Mouse (Mus musculus): ENCODE measurements at regions not wholly inside any gene's neighbourhood (a gene's known extent, or its start where the extent isn't known, plus 50 kb on each side); places are given as distances from the start of the nearest gene placed in this dataset.

- WGBS = 80% methylated on average over 3 of the region's 3 CpGs
- H3K9ac ChIP-seq (replicated peaks; ENCODE audit: low read depth, low read length) = no peak overlapping the region
- H3K9me3 ChIP-seq (ENCODE audit: control insufficient read depth, low read length) = no peaks in the 10 kb centered on the region
- no peaks in the 10 kb centered on the region for H3K4me1 ChIP-seq (ENCODE audit: control insufficient read depth, insufficient read depth, low read length)
- H3K36me3 ChIP-seq (ENCODE audit: control insufficient read depth, insufficient read depth, low read length) = no peaks in the 10 kb centered on the region
- no peak overlapping the region for H3K4me2 ChIP-seq (ENCODE audit: low read depth, low read length)
- no peak overlapping the region for H3K27ac ChIP-seq (ENCODE audit: low read depth, low read length)
- H3K4me3 ChIP-seq (ENCODE audit: low read depth, low read length) = no peak overlapping the region
- no peak for ATAC-seq (ENCODE audit: low read depth)
- no peaks in the 10 kb centered on the region for H3K27me3 ChIP-seq (ENCODE audit: control insufficient read depth, insufficient read depth, low read length)
These were observed 243.1 kb upstream of the Il12b start for GRCm38 (mm10) chr11:44156490-44157345.

- H3K9ac ChIP-seq (replicated peaks; ENCODE audit: low read depth, low read length) = no peak overlapping the region
- H3K4me3 ChIP-seq (ENCODE audit: low read depth, low read length) = no peak overlapping the region
- no peaks in the 10 kb centered on the region for H3K36me3 ChIP-seq (ENCODE audit: control insufficient read depth, insufficient read depth, low read length)
- H3K27ac ChIP-seq (ENCODE audit: low read depth, low read length) = no peak overlapping the region
- H3K4me2 ChIP-seq (ENCODE audit: low read depth, low read length) = no peak overlapping the region
- WGBS = 80% methylated on average over 5 of the region's 5 CpGs
- H3K4me1 ChIP-seq (ENCODE audit: control insufficient read depth, insufficient read depth, low read length) = no peaks in the 10 kb centered on the region
- H3K27me3 ChIP-seq (ENCODE audit: control insufficient read depth, insufficient read depth, low read length) = no peaks in the 10 kb centered on the region
- no peak for ATAC-seq (ENCODE audit: low read depth)
- H3K9me3 ChIP-seq (ENCODE audit: control insufficient read depth, low read length) = no peaks in the 10 kb centered on the region
These were observed 241.6 kb upstream of the Il12b start for GRCm38 (mm10) chr11:44158236-44158635.

GRCm38 (mm10) chr11:44161734-44162418 lies 238.0 kb upstream of the Il12b start:
- Histone ChIP-seq H3K27ac (ENCODE audit: low read depth, low read length) (no peak overlapping the region), H3K36me3 (ENCODE audit: control insufficient read depth, insufficient read depth, low read length) (no peaks in the 10 kb centered on the region), H3K9me3 (ENCODE audit: control insufficient read depth, low read length) (no peaks in the 10 kb centered on the region), H3K9ac (replicated peaks; ENCODE audit: low read depth, low read length) (no peak overlapping the region), H3K27me3 (ENCODE audit: control insufficient read depth, insufficient read depth, low read length) (no peaks in the 10 kb centered on the region), H3K4me3 (ENCODE audit: low read depth, low read length) (no peak overlapping the region), H3K4me1 (ENCODE audit: control insufficient read depth, insufficient read depth, low read length) (no peaks in the 10 kb centered on the region), H3K4me2 (ENCODE audit: low read depth, low read length) (no peak overlapping the region)
- 82% methylated on average over 7 of the region's 7 CpGs for WGBS
- no peak for ATAC-seq (ENCODE audit: low read depth)

GRCm38 (mm10) chr11:44163049-44163448 lies 236.8 kb upstream of the Il12b start:
- Histone ChIP-seq H3K4me2 (ENCODE audit: low read depth, low read length) (no peak overlapping the region), H3K27ac (ENCODE audit: low read depth, low read length) (no peak overlapping the region), H3K4me3 (ENCODE audit: low read depth, low read length) (no peak overlapping the region), H3K9me3 (ENCODE audit: control insufficient read depth, low read length) (no peaks in the 10 kb centered on the region), H3K36me3 (ENCODE audit: control insufficient read depth, insufficient read depth, low read length) (no peaks in the 10 kb centered on the region), H3K9ac (replicated peaks; ENCODE audit: low read depth, low read length) (no peak overlapping the region), H3K4me1 (ENCODE audit: control insufficient read depth, insufficient read depth, low read length) (no peaks in the 10 kb centered on the region), H3K27me3 (ENCODE audit: control insufficient read depth, insufficient read depth, low read length) (no peaks in the 10 kb centered on the region)
- 56% methylated on average over 4 of the region's 4 CpGs for WGBS
- ATAC-seq (ENCODE audit: low read depth) = no peak

GRCm38 (mm10) chr11:44163748-44164147 lies 236.1 kb upstream of the Il12b start:
- Histone ChIP-seq H3K9me3 (ENCODE audit: control insufficient read depth, low read length) (no peaks in the 10 kb centered on the region), H3K27ac (ENCODE audit: low read depth, low read length) (no peak overlapping the region), H3K9ac (replicated peaks; ENCODE audit: low read depth, low read length) (no peak overlapping the region), H3K27me3 (ENCODE audit: control insufficient read depth, insufficient read depth, low read length) (no peaks in the 10 kb centered on the region), H3K4me3 (ENCODE audit: low read depth, low read length) (no peak overlapping the region), H3K4me2 (ENCODE audit: low read depth, low read length) (no peak overlapping the region), H3K4me1 (ENCODE audit: control insufficient read depth, insufficient read depth, low read length) (no peaks in the 10 kb centered on the region), H3K36me3 (ENCODE audit: control insufficient read depth, insufficient read depth, low read length) (no peaks in the 10 kb centered on the region)
- ATAC-seq (ENCODE audit: low read depth) = no peak
- WGBS = 88% methylated on average over 1 of the region's 1 CpGs

GRCm38 (mm10) chr11:44164186-44164585 lies 235.7 kb upstream of the Il12b start:
- Histone ChIP-seq H3K4me2 (ENCODE audit: low read depth, low read length) (no peak overlapping the region), H3K27me3 (ENCODE audit: control insufficient read depth, insufficient read depth, low read length) (no peaks in the 10 kb centered on the region), H3K9ac (replicated peaks; ENCODE audit: low read depth, low read length) (no peak overlapping the region), H3K4me1 (ENCODE audit: control insufficient read depth, insufficient read depth, low read length) (no peaks in the 10 kb centered on the region), H3K36me3 (ENCODE audit: control insufficient read depth, insufficient read depth, low read length) (no peaks in the 10 kb centered on the region), H3K4me3 (ENCODE audit: low read depth, low read length) (no peak overlapping the region), H3K9me3 (ENCODE audit: control insufficient read depth, low read length) (no peaks in the 10 kb centered on the region), H3K27ac (ENCODE audit: low read depth, low read length) (no peak overlapping the region)
- no peak for ATAC-seq (ENCODE audit: low read depth)
- WGBS = 73% methylated on average over 2 of the region's 2 CpGs

- H3K4me2 ChIP-seq (ENCODE audit: low read depth, low read length) = no peak overlapping the region
- H3K9ac ChIP-seq (replicated peaks; ENCODE audit: low read depth, low read length) = no peak overlapping the region
- ATAC-seq (ENCODE audit: low read depth) = no peak
- H3K4me1 ChIP-seq (ENCODE audit: control insufficient read depth, insufficient read depth, low read length) = no peaks in the 10 kb centered on the region
- no peaks in the 10 kb centered on the region for H3K9me3 ChIP-seq (ENCODE audit: control insufficient read depth, low read length)
- H3K27me3 ChIP-seq (ENCODE audit: control insufficient read depth, insufficient read depth, low read length) = no peaks in the 10 kb centered on the region
- H3K36me3 ChIP-seq (ENCODE audit: control insufficient read depth, insufficient read depth, low read length) = no peaks in the 10 kb centered on the region
- H3K27ac ChIP-seq (ENCODE audit: low read depth, low read length) = no peak overlapping the region
- WGBS = 83% methylated on average over 6 of the region's 6 CpGs
- no peak overlapping the region for H3K4me3 ChIP-seq (ENCODE audit: low read depth, low read length)
These were observed 232.0 kb upstream of the Il12b start for GRCm38 (mm10) chr11:44167724-44168500.

GRCm38 (mm10) chr11:44172478-44172877 lies 227.4 kb upstream of the Il12b start:
- Histone ChIP-seq H3K9me3 (ENCODE audit: control insufficient read depth, low read length) (no peaks in the 10 kb centered on the region), H3K4me3 (ENCODE audit: low read depth, low read length) (no peak overlapping the region), H3K4me1 (ENCODE audit: control insufficient read depth, insufficient read depth, low read length) (no peaks in the 10 kb centered on the region), H3K4me2 (ENCODE audit: low read depth, low read length) (no peak overlapping the region), H3K27ac (ENCODE audit: low read depth, low read length) (no peak overlapping the region), H3K9ac (replicated peaks; ENCODE audit: low read depth, low read length) (no peak overlapping the region), H3K36me3 (ENCODE audit: control insufficient read depth, insufficient read depth, low read length) (no peaks in the 10 kb centered on the region), H3K27me3 (ENCODE audit: control insufficient read depth, insufficient read depth, low read length) (no peaks in the 10 kb centered on the region)
- WGBS = 91% methylated on average over 4 of the region's 4 CpGs
- no peak for ATAC-seq (ENCODE audit: low read depth)

GRCm38 (mm10) chr11:44173196-44173595 lies 226.7 kb upstream of the Il12b start:
- no peak overlapping the region for H3K9ac ChIP-seq (replicated peaks; ENCODE audit: low read depth, low read length)
- WGBS = 90% methylated on average over 1 of the region's 1 CpGs

More at GRCm38 (mm10) chr11:44173196-44173595, 226.7 kb upstream of the Il12b start:
- Histone ChIP-seq H3K27ac (ENCODE audit: low read depth, low read length) (no peak overlapping the region), H3K4me3 (ENCODE audit: low read depth, low read length) (no peak overlapping the region), H3K4me1 (ENCODE audit: control insufficient read depth, insufficient read depth, low read length) (no peaks in the 10 kb centered on the region), H3K4me2 (ENCODE audit: low read depth, low read length) (no peak overlapping the region), H3K9me3 (ENCODE audit: control insufficient read depth, low read length) (no peaks in the 10 kb centered on the region), H3K27me3 (ENCODE audit: control insufficient read depth, insufficient read depth, low read length) (no peaks in the 10 kb centered on the region), H3K36me3 (ENCODE audit: control insufficient read depth, insufficient read depth, low read length) (no peaks in the 10 kb centered on the region)
- no peak for ATAC-seq (ENCODE audit: low read depth)

All from neural tube, embryonic 14.5 days (tissue).